ENCODE assay signal across 22 mouse cellular contexts in genomic region chr13:31477171-31477867, GRCm38 (mm10).
DNase-seq lines count a peak whose midpoint lies in the region; ATAC-seq and TF ChIP-seq lines count a peak whose summit lies in the region.
"Had no signal": no experiment of that assay in that cellular context is flagged by ENCODE, and none has a peak within 500 bp of the region (broad histone marks: within the 10 kb centered on the region; RNA-seq: fewer than 3 reads in every experiment).

No protein-coding gene starts in this region.

- DNase-seq in heart, adult 11 months = peak; percentile 36
- DNase-seq in heart, postnatal 4 days = no peak
- no peak for DNase-seq in stomach, postnatal 0 days (ENCODE audit: low spot score)
- DNase-seq in kidney, postnatal 14 days = peak; percentile 28
- DNase-seq in left cerebral cortex, postnatal 14 days (ENCODE audit: low spot score in 2 of 2) = no peak
- DNase-seq in cerebellum, adult 18-20 months = no peak
- DNase-seq in layer of hippocampus, postnatal 10 days (ENCODE audit: low spot score in 2 of 2) = no peak
- DNase-seq: adrenal gland, postnatal 36 days; cerebellum, adult 9-11 months; gastrocnemius, postnatal 14 days; heart, postnatal 14 days; lung, adult 2 months; lung, postnatal 36 days; spleen, adult 18-20 months had no signal

- no peak for TF ChIP-seq EP300 in stomach, postnatal 0 days (optimal IDR thresholded peaks at IDR 0.05)

- WGBS in stomach, embryonic 14.5 days = 20% methylated on average over 1 of the region's 1 CpGs
- WGBS in stomach, postnatal 0 days = 53% methylated on average over 1 of the region's 1 CpGs

- no peak overlapping the region for H3K4me3 ChIP-seq in stomach, embryonic 14.5 days (ENCODE audit: low read depth, low read length)
- no peak overlapping the region for H3K4me3 ChIP-seq in stomach, postnatal 0 days (ENCODE audit: low read depth, low read length)
- H3K4me3 ChIP-seq: limb, embryonic 10.5 days; midbrain, embryonic 10.5 days; neural tube, embryonic 12.5 days; stomach, embryonic 15.5 days had no signal

- H3K4me2 ChIP-seq in stomach, embryonic 14.5 days (replicated peaks; ENCODE audit: low read depth, low read length) = no peak overlapping the region
- H3K4me2 ChIP-seq in stomach, postnatal 0 days (replicated peaks; ENCODE audit: low read depth) = no peak overlapping the region
- H3K4me2 ChIP-seq: heart, embryonic 11.5 days; hindbrain, embryonic 14.5 days; neural tube, embryonic 12.5 days; stomach, embryonic 15.5 days had no signal

- 0 out of 2 replicates have a peak, but pooled peaks have one; percentile 42 for ATAC-seq in stomach, embryonic 14.5 days (ENCODE audit: insufficient number of reproducible peaks, insufficient read depth, low FRiP score, low read depth)
- no peak for ATAC-seq in stomach, postnatal 0 days (ENCODE audit: low FRiP score, low TSS enrichment)

- intact Hi-C loops in left cerebral cortex, postnatal 14 days (cut with DNase I) = no loop called here

- no peaks in the 10 kb centered on the region for H3K27me3 ChIP-seq in stomach, embryonic 14.5 days (ENCODE audit: control insufficient read depth, insufficient read depth, low read length)
- H3K27me3 ChIP-seq in stomach, postnatal 0 days (ENCODE audit: control insufficient read depth, insufficient read depth, low read length) = no peaks in the 10 kb centered on the region
- H3K27me3 ChIP-seq: neural tube, embryonic 12.5 days; stomach, embryonic 15.5 days had no signal

- no peak for TF ChIP-seq CTCF in stomach, postnatal 0 days (IDR thresholded peaks at IDR 0.05; ENCODE audit: low read depth)

- no peaks in the 10 kb centered on the region for H3K4me1 ChIP-seq in stomach, embryonic 14.5 days (ENCODE audit: control insufficient read depth, insufficient read depth, low read length)
- no peaks in the 10 kb centered on the region for H3K4me1 ChIP-seq in stomach, postnatal 0 days (replicated peaks; ENCODE audit: control insufficient read depth, insufficient read depth)
- H3K4me1 ChIP-seq: limb, embryonic 10.5 days; midbrain, embryonic 10.5 days; neural tube, embryonic 12.5 days; stomach, embryonic 15.5 days had no signal

- no peaks in the 10 kb centered on the region for H3K36me3 ChIP-seq in stomach, embryonic 14.5 days (ENCODE audit: control insufficient read depth, insufficient read depth, low read length)
- no peaks in the 10 kb centered on the region for H3K36me3 ChIP-seq in stomach, postnatal 0 days (ENCODE audit: control insufficient read depth, insufficient read depth, low read length)
- H3K36me3 ChIP-seq: limb, embryonic 10.5 days; midbrain, embryonic 10.5 days; neural tube, embryonic 12.5 days; stomach, embryonic 15.5 days had no signal

- H3K9me3 ChIP-seq in stomach, embryonic 14.5 days (ENCODE audit: control insufficient read depth, low read depth, low read length) = no peaks in the 10 kb centered on the region
- no peaks in the 10 kb centered on the region for H3K9me3 ChIP-seq in stomach, postnatal 0 days (ENCODE audit: control insufficient read depth, low read length)
- H3K9me3 ChIP-seq: limb, embryonic 10.5 days; midbrain, embryonic 10.5 days; neural tube, embryonic 12.5 days; stomach, embryonic 15.5 days had no signal

- no peak overlapping the region for H3K27ac ChIP-seq in stomach, embryonic 14.5 days (ENCODE audit: low read length)
- H3K27ac ChIP-seq in stomach, postnatal 0 days (replicated peaks) = no peak overlapping the region
- H3K27ac ChIP-seq: hindbrain, embryonic 14.5 days; kidney, postnatal 0 days; limb, embryonic 10.5 days; midbrain, embryonic 10.5 days; neural tube, embryonic 12.5 days; stomach, embryonic 15.5 days had no signal

- H3K9ac ChIP-seq in stomach, embryonic 14.5 days (replicated peaks; ENCODE audit: low read depth, low read length) = no peak overlapping the region
- no peak overlapping the region for H3K9ac ChIP-seq in stomach, postnatal 0 days (ENCODE audit: low read length)
- H3K9ac ChIP-seq: hindbrain, embryonic 14.5 days; neural tube, embryonic 12.5 days; stomach, embryonic 15.5 days had no signal

Comparison
In these comparisons a context has a peak if more than half of its experiments do, and no peak if none do; other contexts are left out.
1. DNase-seq: peak in heart, adult 11 months (single experiment) and kidney, postnatal 14 days (single experiment); none in heart, postnatal 4 days (single experiment), stomach, postnatal 0 days (single experiment), left cerebral cortex, postnatal 14 days (0 of 2), cerebellum, adult 18-20 months (0 of 2) and layer of hippocampus, postnatal 10 days (0 of 2).